ENCODE assay signal across 16 mouse cellular contexts in the genomic region with DNA sequence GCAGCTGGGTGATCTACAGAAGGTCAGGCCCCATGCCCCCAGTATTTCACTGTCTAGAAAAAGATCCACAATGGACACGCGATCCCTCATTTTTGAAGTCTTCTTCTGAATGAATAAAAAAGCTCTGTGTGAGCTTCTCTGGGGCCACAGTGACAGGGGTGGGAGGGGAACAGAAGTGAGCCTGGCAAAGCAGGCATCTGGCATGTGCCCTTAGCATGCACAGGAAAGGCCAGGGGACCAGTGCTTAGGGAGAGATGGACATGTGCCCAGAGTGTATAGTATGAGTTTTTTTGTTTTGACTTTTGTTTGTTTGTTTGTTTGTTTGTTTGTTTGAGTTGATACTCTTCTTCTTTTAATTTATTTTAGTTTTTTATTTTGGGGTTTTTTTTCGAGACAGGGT.
"Had no signal": no experiment of that assay in that cellular context is flagged by ENCODE, and none has a peak within 500 bp of the region (broad histone marks: within the 10 kb centered on the region; RNA-seq: fewer than 3 reads in every experiment).

No protein-coding gene starts in this region.

- H3K4me2 ChIP-seq: lung, embryonic 14.5 days; midbrain, embryonic 12.5 days; neural tube, embryonic 12.5 days; stomach, embryonic 15.5 days had no signal

- H3K4me3 ChIP-seq: midbrain, embryonic 10.5 days; midbrain, embryonic 12.5 days; myocyte; neural tube, embryonic 12.5 days; stomach, embryonic 15.5 days had no signal

- H3K27ac ChIP-seq: midbrain, embryonic 12.5 days; neural tube, embryonic 12.5 days; stomach, embryonic 15.5 days; stomach, postnatal 0 days had no signal

- ATAC-seq: midbrain, embryonic 16.5 days had no signal

- H3K9me3 ChIP-seq: midbrain, embryonic 10.5 days; midbrain, embryonic 12.5 days; neural tube, embryonic 12.5 days; stomach, embryonic 15.5 days had no signal

- H3K27me3 ChIP-seq: midbrain, embryonic 12.5 days; neural tube, embryonic 12.5 days; stomach, embryonic 15.5 days had no signal

- DNase-seq: lung, adult 18-20 months; lung, embryonic 14.5 days; lung, postnatal 10 days; lung, postnatal 4 days; midbrain, embryonic 14.5 days; right cerebral cortex, postnatal 14 days; thymus, adult 2 months; thymus, postnatal 25 days; thymus, postnatal 4 days had no signal

- H3K9ac ChIP-seq: lung, embryonic 14.5 days; midbrain, embryonic 12.5 days; neural tube, embryonic 12.5 days; stomach, embryonic 15.5 days had no signal

- H3K36me3 ChIP-seq: midbrain, embryonic 10.5 days; midbrain, embryonic 12.5 days; neural tube, embryonic 12.5 days; stomach, embryonic 15.5 days had no signal
